Mouse (Mus musculus) limb, embryonic 14.5 days (tissue): Measurements from ENCODE around the gene Mitf. TPM values are rescaled to one million over a fixed set of nuclear protein-coding genes. Genes with fewer than 3 reads are reported as not detected.

Source experiments
- ATAC-seq: fragments of 200-750 bp; cut with Nextera tagmentation; 2 replicates; pipeline ENCODE4 v1.8.0; 2017; ENCODE audit warnings: low read depth, moderate number of reproducible peaks, moderate TSS enrichment; ENCODE audit not compliant: low FRiP score
- DNase-seq: peaks from one replicate; pipeline ENCODE4 v3.0.0-alpha.2; 2015; ENCODE audit warnings: low spot score
- H3K27ac ChIP-seq: fragments of 300-500 bp; sonication (generic); replicated peaks from 2 replicates; pipeline ENCODE4 v1.5.1; 2014; ENCODE audit warnings: low read depth, mild to moderate bottlenecking, low read length, moderate library complexity, mixed read lengths
- H3K27me3 ChIP-seq: fragments of 300-500 bp; sonication (generic); 2 replicates; pipeline ENCODE4 v1.6.1; 2014; ENCODE audit warnings: low read length, mixed read lengths; ENCODE audit not compliant: control insufficient read depth, insufficient read depth
- H3K36me3 ChIP-seq: fragments of 300-500 bp; sonication (generic); 2 replicates; pipeline ENCODE4 v1.6.1; 2014; ENCODE audit warnings: mild to moderate bottlenecking, low read length, moderate library complexity, mixed read lengths; ENCODE audit not compliant: control insufficient read depth, insufficient read depth
- H3K4me1 ChIP-seq: fragments of 300-500 bp; sonication (generic); 2 replicates; pipeline ENCODE4 v1.6.1; 2014; ENCODE audit warnings: antibody characterized with exemption, low read length, mixed read lengths; ENCODE audit not compliant: control insufficient read depth, insufficient read depth
- H3K4me2 ChIP-seq: fragments of 300-500 bp; sonication (generic); replicated peaks from 2 replicates; pipeline ENCODE4 v1.6.1; 2014; ENCODE audit warnings: low read depth, mild to moderate bottlenecking, low read length, moderate library complexity; ENCODE audit not compliant: severe bottlenecking
- H3K4me3 ChIP-seq: fragments of 300-500 bp; sonication (generic); replicated peaks from 2 replicates; pipeline ENCODE4 v1.5.1; 2014; ENCODE audit warnings: low read length
- H3K9ac ChIP-seq: fragments of 300-500 bp; sonication (generic); 2 replicates; pipeline ENCODE4 v1.6.1; 2014; ENCODE audit warnings: mild to moderate bottlenecking, low read depth, low read length, moderate library complexity; ENCODE audit not compliant: severe bottlenecking
- H3K9me3 ChIP-seq: fragments of 300-500 bp; sonication (generic); 2 replicates; pipeline ENCODE4 v1.6.1; 2016; ENCODE audit warnings: low read length; ENCODE audit not compliant: control insufficient read depth
- POLR2A ChIP-seq: fragments of 200-500 bp; IDR thresholded peaks from 2 replicates; pipeline ENCODE4 v1.8.0; 2012; ENCODE audit warnings: inconsistent platforms, mild to moderate bottlenecking, moderate library complexity, borderline replicate concordance; ENCODE audit not compliant: insufficient read depth, insufficient read length; ENCODE audit errors: extremely low read depth
- WGBS: fragments of 180-500 bp; shearing (Covaris S2); extraction: QIAGEN DNeasy Blood & Tissue Kit; methylation state at CpG from one replicate; pipeline ENCODE4 v1.1.7; 2014; 5-methylcytosine and 5-hydroxymethylcytosine counted together
- polyA plus RNA-seq, 2 experiments: library from polyadenylated mRNA; depleted of rRNA in 1 of 2; stranded (reverse) in 1 of 2; unstranded in 1 of 2; fragments of >200 nt; fragmentation: Nextera tagmentation in 1 of 2; extraction: Ambion mirVana in 1 of 2; gene quantifications; 2 replicates each; pipeline versions ENCODE4 v1.2.1 to v1.2.3; 2012 to 2014

The Mitf gene
- polyA plus RNA-seq, 2 experiments, result 2.9 to 3.6 TPM

DNA sequence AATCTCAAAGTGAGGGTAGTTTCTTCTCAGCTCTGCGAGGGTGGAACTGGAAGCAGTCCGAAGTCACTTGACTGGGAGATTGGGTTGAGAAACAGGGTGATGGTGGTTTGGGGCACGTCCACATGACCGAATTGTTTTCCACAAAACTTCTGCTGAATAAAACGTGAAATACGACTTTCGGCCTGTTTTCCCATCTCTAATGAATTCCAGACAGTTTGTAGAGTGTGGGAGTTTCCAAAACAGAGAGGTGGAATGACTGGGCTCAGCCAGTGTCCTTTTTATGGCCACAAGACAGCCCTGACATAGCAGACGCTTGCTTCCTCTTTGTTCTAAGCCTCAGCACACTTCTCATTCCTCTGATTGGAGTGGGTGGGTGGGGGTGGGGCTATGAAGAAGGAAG, 13.7 kb downstream of the Mitf start:
- no peak overlapping the region for H3K4me2 ChIP-seq
- H3K4me3 ChIP-seq, result no peak overlapping the region
- H3K4me1 ChIP-seq, result peaks cover 3% of the 10 kb centered on the region
- no peak overlapping the region for H3K9ac ChIP-seq
- H3K27ac ChIP-seq, result 0 out of 2 replicates have a peak overlapping the region, but pooled peaks have one; percentile 22
- peak; percentile 80 for ATAC-seq
- H3K36me3 ChIP-seq, result no peaks in the 10 kb centered on the region
- no peaks in the 10 kb centered on the region for H3K27me3 ChIP-seq
- peak; percentile 44 for DNase-seq
- no peaks in the 10 kb centered on the region for H3K9me3 ChIP-seq
- no peak for TF ChIP-seq POLR2A
- 35% methylated on average over 8 of the region's 8 CpGs for WGBS

DNA sequence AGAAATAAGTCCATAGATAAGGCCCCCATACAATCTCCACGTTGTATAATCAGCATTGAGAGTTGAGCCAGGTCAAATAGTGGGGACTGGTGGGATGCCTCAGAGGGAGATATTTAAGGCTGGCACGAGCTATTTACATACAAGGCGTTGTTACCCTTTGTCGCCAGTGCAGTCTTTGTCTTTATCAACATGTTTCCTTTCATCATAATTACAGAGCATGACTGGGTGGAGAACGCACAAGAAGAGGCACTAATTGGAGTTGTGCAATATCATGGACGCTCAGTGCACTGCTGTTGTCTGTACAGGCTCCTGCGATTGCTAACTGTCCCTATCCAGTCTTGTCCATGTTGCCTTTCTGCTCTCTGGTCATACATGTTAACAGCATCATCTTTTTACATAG, 15.0 kb downstream of the Mitf start:
- TF ChIP-seq POLR2A, result no peak
- Histone ChIP-seq H3K4me2 (no peak overlapping the region), H3K4me3 (no peak overlapping the region), H3K9me3 (no peaks in the 10 kb centered on the region), H3K36me3 (no peaks in the 10 kb centered on the region), H3K27me3 (no peaks in the 10 kb centered on the region), H3K27ac (no peak overlapping the region), H3K9ac (no peak overlapping the region), H3K4me1 (no peaks in the 10 kb centered on the region; the same call in none of the 2 replicates)
- ATAC-seq, result no peak
- 90% methylated on average over 7 of the region's 7 CpGs for WGBS
- DNase-seq, result no peak

GRCm38 (mm10) chr6:97826642-97827275, 19.9 kb downstream of the Mitf start:
- H3K4me1 ChIP-seq, result peaks cover 18% of the 10 kb centered on the region
- H3K4me2 ChIP-seq, result no peak overlapping the region

DNA sequence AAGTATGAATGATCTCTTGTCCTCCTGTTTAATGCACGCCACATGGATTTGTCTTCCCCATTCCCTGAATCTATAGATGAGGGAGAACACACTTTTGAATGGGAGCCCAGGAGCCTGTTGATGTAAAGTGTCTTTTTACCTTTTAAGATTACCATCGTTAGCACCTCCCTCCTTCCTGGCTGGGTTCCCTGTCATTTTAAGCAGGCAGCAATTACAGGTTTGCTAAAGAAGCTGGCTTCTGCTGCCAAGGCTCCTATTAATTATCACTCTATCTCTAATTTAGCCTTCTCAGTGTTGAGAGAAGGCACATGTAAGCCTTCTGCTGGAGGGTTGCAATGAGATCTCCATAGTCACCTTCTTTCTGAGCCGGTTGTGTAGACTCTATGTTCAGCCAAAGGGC, 21.2 kb downstream of the Mitf start:
- Histone ChIP-seq H3K4me1 (peaks cover 18% of the 10 kb centered on the region), H3K27ac (no peak overlapping the region; the same call in 1 of the 2 replicates), H3K9ac (no peak overlapping the region), H3K27me3 (no peaks in the 10 kb centered on the region), H3K9me3 (no peaks in the 10 kb centered on the region), H3K4me3 (no peak overlapping the region), H3K36me3 (no peaks in the 10 kb centered on the region), H3K4me2 (no peak overlapping the region)
- ATAC-seq (no peak), DNase-seq (no peak)
- no peak for TF ChIP-seq POLR2A
- 58% methylated on average over 3 of the region's 3 CpGs for WGBS

More at GRCm38 (mm10) chr6:97826642-97827275, 19.9 kb downstream of the Mitf start:
- Histone ChIP-seq H3K4me3 (no peak overlapping the region), H3K27me3 (no peaks in the 10 kb centered on the region), H3K36me3 (no peaks in the 10 kb centered on the region), H3K9ac (no peak overlapping the region), H3K9me3 (no peaks in the 10 kb centered on the region), H3K27ac (no peak overlapping the region)
- no peak for TF ChIP-seq POLR2A
- ATAC-seq, result no peak
- no peak for DNase-seq
- WGBS, result 73% methylated on average over 7 of the region's 7 CpGs

- H3K4me2 ChIP-seq, result no peak overlapping the region
- WGBS, result 42% methylated on average over 12 of the region's 13 CpGs
- H3K9me3 ChIP-seq, result no peaks in the 10 kb centered on the region
- no peak overlapping the region for H3K9ac ChIP-seq
- H3K27ac ChIP-seq, result no peak overlapping the region
- no peak for TF ChIP-seq POLR2A
- H3K4me1 ChIP-seq, result peaks cover 18% of the 10 kb centered on the region
- no peak overlapping the region for H3K4me3 ChIP-seq
- DNase-seq, result peak; percentile 18
- no peaks in the 10 kb centered on the region for H3K36me3 ChIP-seq
- ATAC-seq, result peak; percentile 47; the same call in 1 of the 2 replicates
- no peaks in the 10 kb centered on the region for H3K27me3 ChIP-seq
Observed at GRCm38 (mm10) chr6:97828822-97829719, 22.2 kb downstream of the Mitf start.
